Mouse (Mus musculus): ENCODE results near the gene Fbxo42.

Fbxo42 gene

DNA sequence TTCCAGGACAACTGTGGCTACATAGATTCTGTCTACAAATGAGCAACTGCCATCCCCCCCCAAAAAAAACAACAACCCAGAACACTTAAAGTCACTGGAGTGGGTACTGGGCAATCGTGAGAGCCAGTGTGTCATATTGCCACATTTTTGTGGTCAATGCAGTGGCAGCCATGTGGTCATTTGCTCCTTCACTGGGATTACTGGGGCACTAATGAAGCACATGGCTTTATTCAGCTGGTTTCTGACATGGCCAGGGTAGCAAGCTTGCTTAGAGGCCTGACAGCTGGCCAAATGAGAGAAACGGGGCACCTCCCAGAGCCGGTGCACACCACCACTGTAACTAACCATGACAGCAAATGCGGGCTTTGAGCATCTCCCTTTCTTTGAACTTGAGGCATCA lies 30.8 kb downstream of the Fbxo42 start:
- no peak for DNase-seq

DNA sequence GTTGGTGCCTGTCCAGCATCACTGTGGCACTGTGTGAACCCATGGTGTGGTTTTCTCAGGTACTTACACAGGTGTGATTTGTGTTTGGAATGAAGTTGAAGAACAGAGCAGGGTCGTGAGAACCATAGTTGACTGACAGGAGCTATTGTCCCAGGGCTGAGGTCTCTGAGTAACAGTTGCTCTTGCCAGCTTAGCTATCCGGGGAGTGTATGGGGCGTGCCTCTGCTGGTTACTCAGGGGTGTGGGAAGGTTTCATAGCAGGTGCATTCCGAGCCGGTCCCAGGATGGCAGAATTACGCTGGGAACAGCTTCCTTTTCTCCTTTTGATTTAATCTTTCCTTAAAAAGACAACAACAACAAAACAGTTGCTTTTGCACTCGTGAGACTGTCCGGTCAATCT lies 33.1 kb downstream of the Fbxo42 start:
- no peak for DNase-seq

DNA sequence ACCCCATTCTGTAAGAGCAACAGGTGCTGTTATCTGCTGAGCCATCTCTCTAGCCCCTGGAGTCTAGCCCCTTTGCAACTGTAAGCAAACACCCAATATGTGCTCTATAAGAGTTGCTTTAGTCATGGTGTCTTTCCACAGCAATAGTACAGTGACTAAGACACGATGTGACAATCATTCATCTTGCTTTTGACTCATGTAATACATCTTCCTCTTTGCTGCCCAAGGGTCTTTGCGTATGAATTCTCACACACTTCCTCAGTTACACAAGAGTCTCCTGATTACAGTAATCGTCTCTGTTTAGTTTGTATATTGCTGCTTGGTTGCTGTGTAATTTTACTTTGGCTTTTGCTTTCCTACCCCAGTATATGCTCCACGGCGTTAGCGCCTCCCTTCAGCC lies 34.3 kb downstream of the Fbxo42 start:
- no peak for DNase-seq

DNA sequence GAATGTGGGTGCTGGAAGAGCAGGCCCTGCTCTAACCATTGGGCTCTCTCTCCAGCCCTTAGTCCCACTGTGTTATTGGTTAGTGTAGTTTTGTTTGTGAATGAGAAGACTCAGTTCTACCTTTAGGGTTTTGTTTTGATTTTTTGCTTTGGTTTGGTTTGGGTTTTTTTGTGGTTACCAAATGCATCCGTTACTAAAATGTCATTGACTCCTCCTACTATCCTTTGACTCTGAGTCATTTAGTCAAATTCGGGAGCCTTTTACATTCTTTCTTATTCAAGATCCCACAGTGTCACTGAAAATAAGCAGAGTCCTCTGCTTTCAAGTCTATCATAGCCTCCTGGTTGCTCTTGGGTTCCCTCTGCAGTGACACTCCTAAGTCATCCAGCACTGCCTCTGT lies 36.2 kb downstream of the Fbxo42 start:
- no peak for DNase-seq

DNA sequence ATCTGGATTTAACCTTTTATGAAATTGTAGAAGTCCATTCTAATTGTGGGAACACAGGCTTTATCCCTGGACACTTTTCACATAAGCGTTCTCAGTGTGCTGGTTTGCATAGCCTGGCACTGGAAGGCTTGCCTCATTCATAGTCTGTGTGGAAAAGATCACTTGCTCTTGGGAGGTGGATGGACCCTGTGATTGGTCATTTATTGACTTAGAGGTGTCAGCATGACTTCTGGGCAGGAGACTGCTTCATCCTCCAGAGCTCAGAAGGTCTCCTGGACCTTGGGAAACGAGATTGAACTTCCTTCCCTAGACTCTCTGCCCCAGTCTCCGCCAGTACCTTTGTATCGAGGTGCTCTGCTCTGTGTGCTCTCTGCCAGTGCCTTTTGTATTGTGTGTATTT lies 36.7 kb downstream of the Fbxo42 start:
- no peak for DNase-seq

DNA sequence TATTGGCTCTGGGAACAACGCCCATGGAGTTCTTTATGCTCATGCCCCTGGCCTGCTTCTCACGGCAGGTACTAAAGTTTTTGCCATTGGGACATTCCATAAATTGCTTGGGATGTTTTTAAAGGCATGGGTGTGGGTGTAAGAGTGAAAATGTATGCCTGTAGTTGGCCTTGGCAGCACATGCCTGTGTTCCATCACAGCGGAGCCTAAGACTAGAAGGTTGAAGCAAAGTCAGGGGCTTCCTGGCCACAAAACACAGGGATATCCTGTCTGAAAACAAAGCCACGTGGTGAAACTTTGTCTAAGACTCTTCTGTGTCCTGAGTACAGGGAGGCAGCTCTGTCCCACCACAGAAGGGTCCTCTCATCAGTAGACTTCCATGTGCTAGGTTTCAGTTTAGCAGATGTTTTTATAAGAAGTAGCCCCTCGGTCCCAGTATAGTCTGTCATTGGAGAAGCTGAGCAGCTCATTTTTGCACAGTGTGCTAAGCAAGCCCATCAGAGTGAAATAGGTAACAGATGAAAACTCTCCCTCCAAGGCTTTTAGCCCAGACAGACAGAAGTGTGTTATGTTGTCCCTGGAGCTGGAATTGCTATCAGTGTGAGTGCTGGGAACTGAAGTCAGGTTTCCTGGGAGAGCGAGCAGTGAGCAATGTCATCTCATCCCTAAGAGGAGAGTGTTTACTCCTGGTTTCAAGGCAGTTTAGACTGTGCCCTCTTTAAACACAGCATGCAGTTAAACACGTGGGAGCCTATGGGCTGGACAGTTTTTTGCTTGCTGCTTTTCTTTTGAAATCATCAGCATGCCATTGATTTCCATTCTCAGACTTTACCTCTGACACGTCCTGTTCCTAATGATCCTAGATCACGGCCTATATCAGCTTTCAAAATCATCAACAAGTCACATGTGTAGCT lies 39.5 kb downstream of the Fbxo42 start:
- peak; percentile 11 for DNase-seq

DNA sequence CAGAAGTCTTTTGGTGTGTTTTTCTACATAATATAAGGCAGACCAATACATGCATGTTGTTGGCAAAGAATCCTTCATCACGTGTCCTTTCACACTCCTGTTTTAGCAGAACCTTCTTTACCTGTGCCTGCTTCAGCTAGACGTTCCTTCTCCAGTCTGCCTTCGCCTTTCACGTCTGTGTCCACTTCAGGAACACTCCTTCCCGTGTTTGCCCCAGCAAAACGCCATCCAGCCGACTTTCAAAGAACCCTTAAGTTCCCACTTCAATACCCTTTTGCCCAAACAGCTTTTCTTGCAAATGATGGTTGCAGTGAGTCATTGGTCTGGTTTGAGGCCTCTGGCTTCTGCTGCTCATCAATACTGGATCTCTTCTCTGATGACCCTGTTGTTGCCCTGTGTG lies 43.6 kb downstream of the Fbxo42 start:
- DNase-seq = no peak

DNA sequence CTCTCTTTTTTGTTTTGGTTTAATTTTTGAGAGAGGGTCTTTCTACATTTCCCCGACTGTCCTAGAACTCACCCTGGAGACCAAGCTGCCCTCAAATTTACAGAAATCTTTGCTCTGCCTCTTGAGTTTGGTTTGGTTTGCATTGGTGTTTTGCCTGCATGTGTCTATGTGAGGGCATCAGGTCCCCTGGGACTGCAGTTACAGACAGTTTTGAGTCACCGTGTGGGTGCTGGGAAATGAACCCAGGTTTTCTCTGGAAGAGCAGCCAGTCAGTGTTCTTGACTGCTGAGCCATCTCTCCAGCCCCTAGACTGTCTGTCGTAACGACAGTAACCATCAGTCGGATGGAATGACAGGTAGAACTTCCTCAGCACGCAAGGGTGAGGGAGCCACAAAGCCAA lies 46.8 kb downstream of the Fbxo42 start:
- no peak for DNase-seq

DNA sequence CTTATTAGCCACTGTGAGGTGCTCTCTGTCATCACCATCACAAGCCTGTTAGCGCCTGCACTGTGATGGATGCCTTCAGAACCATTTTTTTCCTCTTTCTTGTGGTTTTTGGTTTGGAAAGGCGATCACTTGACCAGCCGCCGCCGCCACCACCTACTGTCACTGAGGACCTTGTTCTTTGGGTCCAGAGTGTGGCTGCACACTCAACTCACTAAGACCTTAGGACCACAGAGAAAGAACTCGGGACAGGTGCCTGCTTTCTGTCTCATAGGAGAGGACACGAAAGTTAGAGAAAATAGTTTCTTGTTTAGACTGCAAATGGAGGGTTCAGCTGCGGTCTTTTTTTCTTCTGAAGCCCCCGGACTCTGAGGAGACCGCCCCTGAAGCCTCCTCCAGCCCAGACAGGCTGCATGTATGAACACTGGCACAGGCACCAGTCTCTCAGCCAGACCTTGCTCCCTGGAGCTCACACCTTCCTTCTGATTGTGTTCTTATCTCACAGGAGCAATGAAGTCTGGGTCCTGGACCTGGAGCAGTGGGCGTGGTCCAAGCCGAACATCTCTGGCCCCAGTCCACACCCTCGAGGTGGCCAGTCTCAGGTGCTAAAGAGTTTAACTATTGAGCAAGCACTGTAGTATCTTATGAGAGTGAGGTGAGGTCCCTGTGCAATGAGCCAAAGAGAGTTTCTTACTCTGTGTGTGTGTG lies 49.4 kb downstream of the Fbxo42 start:
- DNase-seq = no peak

DNA sequence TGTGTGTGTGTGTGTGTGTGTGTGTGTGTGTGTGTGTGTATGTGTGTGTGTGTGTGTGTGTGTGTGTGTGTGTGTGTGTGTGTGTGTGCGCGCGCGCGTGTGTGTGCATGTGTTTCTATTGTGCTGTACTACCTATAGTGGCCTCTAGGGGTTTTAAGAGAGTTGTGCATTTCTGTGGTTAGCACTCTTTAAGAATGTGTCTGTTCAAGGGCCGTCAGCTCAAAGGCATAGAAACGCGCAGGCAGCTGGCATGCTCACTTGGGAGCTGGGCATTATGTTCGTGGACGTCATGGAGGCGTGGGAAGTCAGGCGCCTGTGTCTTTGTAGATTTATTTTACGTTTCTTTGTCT lies 49.9 kb downstream of the Fbxo42 start:
- DNase-seq = no peak

DNA sequence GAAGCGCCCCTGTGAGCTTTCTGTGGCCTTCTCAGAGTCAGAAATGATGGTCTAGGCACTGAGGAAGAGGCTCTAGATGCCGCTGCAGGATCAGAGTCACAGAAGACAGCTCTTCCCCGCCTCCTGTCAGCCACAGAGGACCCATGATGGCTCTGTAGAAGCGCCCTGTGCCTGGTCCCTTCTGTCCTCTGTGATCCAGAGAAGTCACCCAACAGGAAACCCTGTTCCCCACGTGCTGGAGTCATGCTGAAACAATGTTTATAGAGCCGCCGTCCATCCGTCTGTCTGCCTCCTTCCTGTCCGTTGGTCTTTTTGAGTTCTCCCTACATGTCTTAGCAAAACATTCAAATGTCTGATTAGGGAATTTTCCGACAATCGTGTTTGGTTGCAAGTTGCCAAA lies 53.2 kb downstream of the Fbxo42 start:
- no peak for DNase-seq

DNA sequence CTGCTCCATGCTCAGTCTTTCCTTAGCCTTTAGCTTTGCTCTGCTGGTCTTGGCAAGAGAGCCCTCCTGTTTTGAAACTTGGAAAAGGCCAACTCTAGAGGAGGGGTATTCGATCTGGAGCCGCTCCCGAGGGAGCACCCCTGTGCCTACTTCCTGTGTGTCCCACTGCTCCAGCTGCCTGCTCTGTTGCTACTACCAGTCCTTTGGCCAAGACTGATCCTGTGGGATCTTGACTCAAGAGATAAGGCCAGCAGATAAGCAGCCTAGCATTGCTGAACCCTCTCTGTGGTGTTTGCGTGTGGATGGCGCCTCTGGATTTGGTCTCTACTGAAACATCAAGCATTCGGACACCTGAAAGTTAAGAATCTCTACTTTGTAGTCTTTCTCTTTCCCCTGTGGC lies 54.5 kb downstream of the Fbxo42 start:
- no peak for DNase-seq

DNA sequence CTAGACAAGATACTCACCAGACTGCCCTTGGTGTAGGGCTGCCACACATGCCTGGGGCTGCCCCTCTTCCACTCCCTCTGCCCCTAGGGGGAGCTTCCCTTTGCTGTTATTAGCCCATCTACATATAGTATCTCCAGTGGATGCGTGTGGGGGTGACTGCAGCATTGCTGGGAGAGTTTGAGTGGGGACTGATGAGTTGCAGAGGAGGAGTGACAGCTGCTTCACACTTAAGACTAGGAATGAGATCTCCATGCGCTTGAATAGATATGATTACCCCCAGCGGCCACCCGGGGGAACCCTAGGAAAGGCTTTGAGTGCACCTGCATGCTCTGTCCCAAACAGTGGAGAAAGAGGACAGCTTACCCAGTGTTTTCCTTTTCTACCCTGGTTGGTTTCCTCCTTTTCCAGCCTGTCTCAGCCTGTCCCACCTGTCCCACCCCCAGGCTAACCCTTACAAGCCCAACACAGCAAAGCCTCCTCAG lies 56.9 kb downstream of the Fbxo42 start:
- DNase-seq = no peak

DNA sequence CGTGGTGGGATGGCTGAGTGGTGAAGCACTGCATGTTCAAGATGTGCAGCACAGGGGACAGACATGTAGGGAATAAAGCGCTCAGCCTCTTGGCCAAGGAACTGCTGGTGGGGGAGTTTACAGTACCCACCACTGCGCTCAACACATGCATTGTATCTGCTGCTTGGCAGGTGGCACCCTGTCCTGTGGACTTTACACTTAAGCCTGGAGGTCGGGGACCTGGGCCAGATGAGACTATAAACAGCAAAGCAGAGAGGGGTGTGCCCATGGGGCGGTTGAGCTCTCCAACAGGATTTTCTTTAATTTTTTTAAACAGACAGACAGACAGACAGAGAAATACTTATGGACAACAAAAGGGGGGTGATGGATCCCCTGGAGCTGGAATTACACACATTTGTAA lies 59.4 kb downstream of the Fbxo42 start:
- DNase-seq = no peak

DNA sequence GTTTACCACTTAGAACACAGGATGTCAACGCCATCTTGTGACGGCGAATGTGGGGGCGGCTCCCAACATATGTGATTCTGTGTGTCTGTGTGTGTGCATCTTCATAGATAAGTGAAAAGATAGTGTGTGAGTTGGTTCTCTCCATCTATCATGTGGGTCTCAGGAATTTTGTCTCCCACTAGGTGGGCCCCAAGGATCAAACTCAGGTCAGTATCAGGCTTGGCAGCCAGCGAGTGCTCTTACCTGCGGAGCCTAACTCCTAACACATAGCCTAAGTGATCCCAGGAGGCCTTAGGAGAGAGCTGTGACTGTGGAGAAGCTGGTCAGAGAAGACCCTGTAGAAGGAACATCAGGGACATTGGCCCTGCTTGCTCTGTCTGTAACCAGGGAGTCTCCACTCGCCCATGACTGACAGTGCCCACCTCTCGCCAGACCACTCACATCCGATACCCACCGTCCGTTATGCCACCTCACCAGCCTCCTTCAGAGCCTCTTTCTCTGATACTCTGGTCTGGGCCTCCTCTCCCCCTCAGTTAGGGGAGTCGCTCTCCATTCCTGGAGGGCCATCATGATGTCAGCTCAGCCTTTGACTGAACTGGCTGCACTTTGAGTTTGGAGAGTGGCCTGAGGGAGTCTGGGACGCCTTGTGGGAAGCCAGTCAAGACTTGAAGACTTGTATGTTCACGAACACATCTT lies 63.0 kb downstream of the Fbxo42 start:
- no peak for DNase-seq

DNA sequence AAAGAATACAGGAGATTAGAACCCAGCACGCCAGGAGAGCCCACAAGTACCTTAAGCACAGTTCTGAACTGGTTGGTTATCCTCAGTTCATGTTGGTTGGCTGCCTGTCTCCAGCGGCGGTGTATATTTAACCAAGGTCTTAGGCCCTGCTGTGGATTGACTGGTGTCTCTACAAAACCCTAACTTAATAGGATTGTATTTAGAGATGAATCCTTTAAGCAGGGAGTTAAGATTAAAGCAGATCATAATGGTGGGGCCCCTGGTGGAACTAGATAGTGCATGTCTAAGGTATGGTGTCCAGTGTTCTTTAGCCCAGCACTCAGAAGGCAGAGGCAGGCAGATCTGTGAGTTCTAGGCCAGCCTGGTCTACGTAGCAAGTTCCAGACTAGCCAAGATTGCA lies 63.9 kb downstream of the Fbxo42 start:
- no peak for DNase-seq

DNA sequence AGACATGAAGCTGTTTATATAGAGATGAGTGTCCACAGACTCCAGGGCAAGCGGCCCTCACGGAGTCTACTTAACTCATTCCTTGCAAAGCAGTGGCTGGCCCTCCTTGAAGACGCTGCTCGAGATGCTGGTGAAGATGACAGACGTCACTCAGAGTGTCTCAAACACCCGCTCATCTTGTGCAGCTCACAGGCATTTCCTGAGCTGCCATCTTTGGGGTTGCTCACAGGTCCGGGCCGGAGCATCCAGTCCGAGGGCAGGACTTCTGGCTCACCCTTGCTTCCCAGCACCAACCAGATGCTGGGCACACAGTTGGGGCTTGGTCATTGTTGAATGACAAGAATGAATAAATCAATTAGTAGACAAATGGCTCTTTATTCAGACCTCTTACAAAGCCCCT lies 65.2 kb downstream of the Fbxo42 start:
- no peak for DNase-seq

DNA sequence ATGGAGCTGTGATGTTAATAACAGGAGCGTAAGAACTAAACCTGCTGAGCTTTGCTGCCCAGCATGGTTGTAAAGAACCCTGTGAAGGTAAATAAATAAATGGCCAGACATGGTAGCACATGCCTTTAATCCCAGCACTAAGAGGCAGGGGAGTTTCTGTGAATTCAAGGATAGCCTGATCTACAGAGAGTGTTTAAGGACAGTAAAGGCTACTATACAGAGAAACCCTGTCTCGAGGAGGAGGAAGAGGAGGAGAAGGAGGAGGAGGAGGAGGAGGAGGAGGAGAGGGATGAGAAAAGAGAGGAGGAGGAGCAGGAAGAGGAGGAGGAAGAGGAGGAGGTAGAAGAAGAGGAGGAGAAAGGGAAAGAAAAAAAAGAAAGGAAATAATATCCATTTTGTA lies 65.6 kb downstream of the Fbxo42 start:
- no peak for DNase-seq

DNA sequence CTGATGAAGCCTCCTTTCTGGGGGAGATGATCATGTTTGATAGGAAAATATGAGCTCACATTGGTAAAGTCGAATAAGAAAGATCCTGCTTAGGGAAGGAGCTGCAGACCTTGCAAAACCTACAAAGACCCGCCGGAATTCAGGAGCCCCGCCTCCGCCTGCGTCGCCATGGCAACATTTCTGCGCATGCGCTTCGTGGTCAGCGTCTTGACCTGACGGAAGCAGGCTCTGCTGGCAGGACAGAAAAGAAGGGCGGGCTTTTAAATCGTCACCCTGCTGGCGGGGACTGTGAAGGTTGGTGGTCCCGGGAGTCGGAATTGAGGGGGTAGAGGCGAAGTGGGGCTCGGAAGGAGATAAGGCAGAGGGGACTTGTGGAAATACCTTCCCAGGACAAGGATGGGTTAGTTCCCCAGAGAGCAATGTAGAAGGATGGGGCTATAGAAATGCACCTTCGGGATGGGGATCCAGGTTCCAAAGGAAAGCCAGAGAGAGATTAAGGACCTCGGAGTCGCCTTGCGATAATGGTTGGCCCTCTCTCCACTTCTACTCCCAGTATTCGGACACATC lies 66.1 kb downstream of the Fbxo42 start, which contains the start of gene Rsg1:
Rsg1 (plus strand) TSS at position 187 of the 567 bp plus-strand sequence.
- DNase-seq = peak; percentile 96

DNA sequence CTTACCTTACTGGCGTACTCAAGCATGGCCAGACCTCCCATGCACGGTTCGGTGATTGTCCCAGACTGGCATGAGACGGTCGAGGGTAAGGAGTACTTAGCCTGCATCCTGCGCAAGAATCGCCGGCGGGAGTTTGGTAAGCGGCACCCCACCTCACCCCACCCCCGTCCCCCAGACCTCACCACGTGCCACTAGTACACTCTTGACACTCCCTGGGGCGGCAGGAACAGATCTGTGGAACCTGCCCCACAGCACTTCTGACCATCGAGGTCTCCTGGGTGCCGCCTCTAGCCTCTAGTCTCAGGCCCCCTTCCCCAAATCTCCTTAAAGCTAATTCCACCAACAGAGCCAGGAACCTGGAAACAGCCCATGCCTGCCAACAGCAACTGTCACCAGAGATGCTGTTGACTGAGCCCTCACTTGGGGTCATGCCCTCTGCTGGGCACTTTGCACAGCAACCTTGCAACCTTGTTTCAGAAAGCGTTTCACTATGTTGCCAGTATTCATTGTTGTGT lies 66.7 kb downstream of the Fbxo42 start:
- DNase-seq = peak; percentile 63

DNA sequence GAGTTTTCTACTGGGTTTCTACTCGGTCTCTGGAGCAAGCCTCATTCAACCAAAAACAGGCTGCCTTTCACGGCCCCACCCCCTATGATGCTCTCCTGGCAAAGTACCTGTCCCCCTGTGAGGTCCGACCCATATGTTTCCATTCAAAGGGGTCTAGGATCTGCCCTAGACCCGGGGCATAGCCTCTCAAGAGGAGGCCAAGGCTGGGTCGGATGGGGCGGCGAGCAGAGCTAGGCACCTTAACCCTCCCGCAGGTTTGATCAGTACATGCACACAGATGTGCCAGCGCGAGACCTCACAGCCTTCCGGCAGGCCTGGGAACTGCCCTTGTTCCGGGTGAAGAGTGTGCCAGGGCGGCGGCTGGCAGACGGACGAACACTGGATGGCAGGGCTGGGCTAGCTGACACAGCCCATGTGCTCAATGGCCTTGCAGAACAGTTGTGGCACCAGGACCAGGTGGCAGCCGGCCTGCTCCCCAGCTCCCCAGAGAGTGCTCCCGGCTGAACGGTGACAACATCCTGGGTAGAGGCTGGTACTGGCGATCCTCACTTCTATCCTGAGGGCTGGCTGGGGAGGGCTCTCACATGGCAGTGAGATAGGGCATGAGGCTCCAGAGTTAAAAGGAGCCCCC lies 72.0 kb downstream of the Fbxo42 start:
- no peak for DNase-seq

DNA sequence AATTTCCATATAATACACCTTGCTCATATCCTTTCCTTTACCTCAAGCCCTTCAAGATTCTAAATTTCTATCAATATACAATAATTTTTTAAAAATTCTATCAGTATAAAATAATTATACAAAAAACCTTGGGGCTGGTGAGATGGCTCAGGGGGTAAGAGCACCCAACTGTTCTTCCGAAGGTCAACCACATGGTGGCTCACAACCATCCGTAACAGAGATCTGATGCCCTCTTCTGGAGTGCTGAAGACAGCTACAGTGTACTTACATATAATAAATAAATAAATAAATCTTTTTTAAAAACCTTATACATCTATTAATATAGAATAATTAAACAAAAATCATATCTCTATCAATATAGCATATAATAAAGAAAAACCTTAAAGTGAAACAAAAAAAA lies 74.1 kb downstream of the Fbxo42 start:
- DNase-seq = no peak

DNA sequence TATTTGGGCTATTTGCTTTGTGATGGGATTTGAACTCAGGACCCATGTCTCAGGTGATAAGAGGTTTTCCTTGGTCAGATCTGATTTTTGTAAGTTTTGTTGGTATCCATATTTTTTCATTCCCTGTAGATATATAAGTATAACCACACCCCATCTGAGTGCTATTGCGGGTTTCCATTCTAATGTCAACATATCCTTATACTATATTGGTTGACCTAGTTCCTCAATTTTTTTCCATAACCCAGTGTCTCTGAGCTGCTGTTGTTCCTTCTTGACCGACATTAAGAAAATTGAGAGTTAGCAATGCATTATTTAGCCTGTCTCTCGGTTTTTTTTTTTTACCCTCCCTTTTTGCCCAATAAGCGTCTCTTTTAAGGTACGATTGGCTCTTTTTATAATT lies 75.0 kb downstream of the Fbxo42 start:
- no peak for DNase-seq

Data from embryo, embryonic 11 days (tissue).